Mouse (Mus musculus) forebrain, embryonic 14.5 days (tissue): ENCODE results near the gene Fgfr2. TPM values are rescaled to one million over a fixed set of nuclear protein-coding genes. Genes with fewer than 3 reads are reported as not detected.
A peak's percentile ranks its signal among the peaks of the same experiment; 100 is the strongest.

Experiments
- ATAC-seq: fragments of 200-750 bp; cut with Nextera tagmentation; 2 replicates; pipeline ENCODE4 v1.8.0; 2017; ENCODE audit warnings: mild to moderate bottlenecking, moderate library complexity
- DNase-seq: peaks from one replicate; pipeline ENCODE4 v3.0.0-alpha.2; 2015; ENCODE audit warnings: low spot score
- H3K27ac ChIP-seq: fragments of 300-500 bp; sonication (generic); 2 replicates; pipeline ENCODE4 v1.5.1; 2014; ENCODE audit warnings: low read depth, mild to moderate bottlenecking, control low read depth, low read length, moderate library complexity
- H3K27me3 ChIP-seq: fragments of 300-500 bp; sonication (generic); replicated peaks from 2 replicates; pipeline ENCODE4 v1.6.1; 2014; ENCODE audit warnings: low read length, control low read depth, mixed read lengths; ENCODE audit not compliant: control insufficient read depth, insufficient read depth
- H3K36me3 ChIP-seq: fragments of 300-500 bp; sonication (generic); 2 replicates; pipeline ENCODE4 v1.6.1; 2014; ENCODE audit warnings: low read length, control low read depth; ENCODE audit not compliant: control insufficient read depth, insufficient read depth
- H3K4me1 ChIP-seq: fragments of 300-500 bp; sonication (generic); 2 replicates; pipeline ENCODE4 v1.6.1; 2014; ENCODE audit warnings: antibody characterized with exemption, low read length, control low read depth; ENCODE audit not compliant: control insufficient read depth, insufficient read depth
- H3K4me2 ChIP-seq: fragments of 300-500 bp; sonication (generic); 2 replicates; pipeline ENCODE4 v1.6.1; 2014; ENCODE audit warnings: mild to moderate bottlenecking, control low read depth, low read length
- H3K4me3 ChIP-seq: fragments of 300-500 bp; sonication (generic); 2 replicates; pipeline ENCODE4 v1.5.1; 2014; ENCODE audit warnings: low read depth, low read length, control low read depth
- H3K9ac ChIP-seq: fragments of 300-500 bp; sonication (generic); 2 replicates; pipeline ENCODE4 v1.6.1; 2014; ENCODE audit warnings: mild to moderate bottlenecking, low read length, control low read depth, moderate library complexity
- H3K9me3 ChIP-seq: fragments of 300-500 bp; sonication (generic); replicated peaks from 2 replicates; pipeline ENCODE4 v1.6.1; 2016; ENCODE audit warnings: low read length, control low read depth, mixed read lengths; ENCODE audit not compliant: control insufficient read depth
- WGBS: fragments of 180-500 bp; shearing (Covaris S2); extraction: QIAGEN DNeasy Blood & Tissue Kit; methylation state at CpG from one replicate; pipeline ENCODE4 v1.1.7; 2014; 5-methylcytosine and 5-hydroxymethylcytosine counted together
- polyA plus RNA-seq: library from polyadenylated mRNA; unstranded; fragments of >200 nt; fragmentation: Nextera tagmentation; extraction: Ambion mirVana; gene quantifications from 2 replicates; pipeline ENCODE4 v1.2.1, GENCODE M21; 2014

The Fgfr2 gene
- polyA plus RNA-seq, 1 experiment from 2014 or later: 35.9 TPM

DNA sequence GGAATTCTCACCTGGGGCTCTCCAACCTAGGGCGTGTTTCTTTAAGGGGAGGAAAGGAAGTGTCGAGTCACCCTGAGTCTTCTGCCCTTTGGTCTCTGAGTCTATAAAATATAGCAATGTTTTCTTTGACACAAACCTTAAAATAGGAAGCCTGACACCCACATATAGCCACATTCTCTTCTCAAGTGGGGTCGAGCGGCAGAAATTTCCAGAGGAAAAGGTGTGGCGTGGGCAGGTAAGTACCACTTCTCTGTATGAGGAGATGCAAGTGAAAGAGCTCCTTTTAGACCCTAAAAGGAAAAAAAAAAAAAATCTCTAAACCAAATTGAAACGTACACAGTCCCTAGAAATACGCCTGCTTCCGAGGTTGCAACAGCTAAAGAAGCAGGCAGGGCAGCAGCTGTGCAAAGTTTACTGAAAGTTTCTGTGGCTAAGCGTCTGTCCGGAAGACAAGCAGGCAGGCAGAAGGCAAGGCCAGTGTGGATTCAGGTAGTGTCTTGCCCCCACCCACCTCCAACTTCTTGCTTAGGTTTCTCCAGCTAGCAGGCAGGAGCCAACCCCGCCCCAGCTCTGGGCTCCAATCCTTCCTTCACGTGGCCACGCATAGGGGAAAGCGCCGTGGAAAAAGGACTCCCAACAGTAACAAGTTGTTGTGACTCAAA is 2477.7 kb downstream of the Fgfr2 start:
- H3K9ac ChIP-seq: peak overlapping the region; percentile 62
- no peak overlapping the region for H3K27ac ChIP-seq
- H3K36me3 ChIP-seq: no peaks in the 10 kb centered on the region

DNA sequence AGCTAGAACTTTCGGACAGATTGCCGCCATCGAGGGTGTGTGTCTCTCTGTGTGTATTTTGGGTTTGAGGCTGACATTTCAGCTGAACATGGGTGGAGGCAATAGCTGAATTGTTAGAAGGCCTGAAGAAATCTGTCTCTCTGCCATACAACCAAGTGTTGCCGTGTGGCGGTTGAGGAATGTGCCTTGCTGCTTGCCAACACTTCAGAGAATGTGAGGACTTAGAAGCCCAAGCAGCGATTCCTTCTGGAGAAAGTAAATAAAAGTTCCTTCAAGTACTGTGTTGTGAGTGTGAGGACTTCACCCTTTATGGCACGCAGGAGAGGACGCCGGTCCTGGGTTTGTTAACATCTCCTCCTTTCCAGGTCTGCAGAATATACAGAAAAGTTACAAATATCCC is 2482.5 kb downstream of the Fgfr2 start:
- Histone ChIP-seq H3K27ac (no peak overlapping the region), H3K4me1 (no peaks in the 10 kb centered on the region), H3K36me3 (no peaks in the 10 kb centered on the region), H3K27me3 (no peaks in the 10 kb centered on the region), H3K4me2 (no peak overlapping the region), H3K4me3 (no peak overlapping the region), H3K9ac (no peak overlapping the region), H3K9me3 (no peaks in the 10 kb centered on the region)
- no peak for ATAC-seq
- no peak for DNase-seq
- WGBS: 91% methylated on average over 9 of the region's 9 CpGs

More for the DNA sequence above, 2477.7 kb downstream of the Fgfr2 start:
- Histone ChIP-seq H3K4me2 (peak overlapping the region; percentile 99), H3K27me3 (no peaks in the 10 kb centered on the region), H3K4me1 (0 out of 2 replicates have a peak, but pooled peaks cover 3% of the 10 kb centered on the region), H3K9me3 (no peaks in the 10 kb centered on the region), H3K4me3 (peak overlapping the region; percentile 47)
- ATAC-seq (peak; percentile 28), DNase-seq (no peak)
- 19% methylated on average over 15 of the region's 15 CpGs for WGBS

GRCm38 (mm10) chr7:130637811-130638210 is 2485.3 kb downstream of the Fgfr2 start:
- no peaks in the 10 kb centered on the region for H3K27me3 ChIP-seq
- H3K9me3 ChIP-seq: no peaks in the 10 kb centered on the region
- no peak overlapping the region for H3K27ac ChIP-seq
- no peak overlapping the region for H3K9ac ChIP-seq
- no peak for ATAC-seq
- H3K4me3 ChIP-seq: no peak overlapping the region
- no peak for DNase-seq
- H3K4me1 ChIP-seq: no peaks in the 10 kb centered on the region
- no peak overlapping the region for H3K4me2 ChIP-seq
- H3K36me3 ChIP-seq: no peaks in the 10 kb centered on the region
- WGBS: 37% methylated on average over 6 of the region's 6 CpGs

GRCm38 (mm10) chr7:130636902-130637301 is 2486.2 kb downstream of the Fgfr2 start:
- Histone ChIP-seq H3K4me1 (no peaks in the 10 kb centered on the region), H3K27ac (no peak overlapping the region), H3K9ac (no peak overlapping the region), H3K27me3 (no peaks in the 10 kb centered on the region), H3K36me3 (no peaks in the 10 kb centered on the region), H3K4me2 (no peak overlapping the region), H3K9me3 (no peaks in the 10 kb centered on the region), H3K4me3 (no peak overlapping the region)
- DNase-seq (no peak), ATAC-seq (no peak)
- 84% methylated on average over 4 of the region's 4 CpGs for WGBS

DNA sequence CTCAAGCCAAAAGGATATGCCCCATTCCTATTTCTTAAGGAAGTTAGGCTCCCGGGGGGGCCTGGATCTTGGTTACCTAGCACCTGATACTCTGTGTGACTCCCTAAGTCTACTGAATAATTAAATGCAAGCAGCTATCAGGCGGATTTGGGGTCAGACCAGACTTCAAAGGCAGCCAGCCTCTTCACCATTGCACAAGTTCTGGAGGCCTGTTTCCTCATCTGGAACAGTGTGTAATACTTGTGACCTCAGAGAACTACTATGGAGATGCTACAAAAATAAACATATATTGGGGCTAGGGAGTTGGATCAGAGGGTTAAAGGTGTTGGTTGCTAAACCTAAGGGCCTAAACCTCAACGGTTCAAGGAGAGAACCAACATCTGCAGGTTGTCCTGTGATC is 2486.9 kb downstream of the Fgfr2 start:
- Histone ChIP-seq H3K4me3 (no peak overlapping the region), H3K9ac (no peak overlapping the region), H3K36me3 (no peaks in the 10 kb centered on the region), H3K27me3 (no peaks in the 10 kb centered on the region), H3K4me1 (no peaks in the 10 kb centered on the region), H3K4me2 (no peak overlapping the region), H3K27ac (no peak overlapping the region), H3K9me3 (no peaks in the 10 kb centered on the region)
- DNase-seq (no peak), ATAC-seq (no peak)
- WGBS: 82% methylated on average over 3 of the region's 3 CpGs

GRCm38 (mm10) chr7:130635212-130635611 is 2487.9 kb downstream of the Fgfr2 start:
- no peak for ATAC-seq
- WGBS: 65% methylated on average over 7 of the region's 7 CpGs
- Histone ChIP-seq H3K4me3 (no peak overlapping the region), H3K27me3 (no peaks in the 10 kb centered on the region), H3K9me3 (no peaks in the 10 kb centered on the region), H3K36me3 (no peaks in the 10 kb centered on the region), H3K4me1 (no peaks in the 10 kb centered on the region), H3K4me2 (no peak overlapping the region), H3K9ac (no peak overlapping the region), H3K27ac (no peak overlapping the region)
- DNase-seq: no peak

DNA sequence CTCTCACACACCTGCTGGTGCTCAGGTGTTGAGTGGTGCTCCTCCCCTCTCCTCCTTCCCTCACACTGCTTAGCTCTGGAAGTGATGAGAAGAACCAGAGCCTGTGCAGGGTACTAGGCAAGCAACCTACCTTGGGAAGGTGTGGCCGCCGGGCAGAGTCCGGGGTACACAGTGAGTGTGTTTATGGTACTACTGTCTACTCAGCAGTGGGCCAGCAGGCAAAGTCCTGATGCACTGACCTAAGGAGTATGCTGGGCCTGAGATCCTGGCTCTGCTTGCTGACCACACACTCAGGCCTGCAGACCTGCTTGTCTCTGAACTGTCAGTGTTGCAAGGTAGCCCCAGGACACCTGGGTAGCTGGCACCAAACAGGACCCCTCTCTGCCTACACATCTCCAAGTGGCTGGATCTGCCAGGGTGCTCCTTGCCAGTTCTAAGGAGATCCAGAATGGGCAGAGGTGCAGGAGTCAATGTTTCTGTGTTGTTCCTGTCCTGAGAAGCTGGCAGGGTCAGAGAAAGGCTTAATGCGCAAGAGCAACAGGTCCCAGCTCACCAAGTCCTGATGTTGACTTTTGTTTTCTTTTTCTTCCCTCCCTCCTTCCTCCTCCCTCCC is 2488.8 kb downstream of the Fgfr2 start:
- 91% methylated on average over 4 of the region's 4 CpGs for WGBS
- DNase-seq: no peak
- Histone ChIP-seq H3K4me2 (no peak overlapping the region), H3K4me1 (no peaks in the 10 kb centered on the region), H3K27me3 (no peaks in the 10 kb centered on the region), H3K9me3 (no peaks in the 10 kb centered on the region), H3K4me3 (no peak overlapping the region), H3K27ac (no peak overlapping the region), H3K36me3 (no peaks in the 10 kb centered on the region), H3K9ac (no peak overlapping the region)
- no peak for ATAC-seq

GRCm38 (mm10) chr7:130632379-130632732 is 2490.8 kb downstream of the Fgfr2 start:
- no peak for ATAC-seq
- Histone ChIP-seq H3K27me3 (no peaks in the 10 kb centered on the region), H3K4me1 (no peaks in the 10 kb centered on the region), H3K9ac (no peak overlapping the region), H3K4me3 (no peak overlapping the region), H3K9me3 (no peaks in the 10 kb centered on the region), H3K27ac (no peak overlapping the region), H3K4me2 (no peak overlapping the region), H3K36me3 (no peaks in the 10 kb centered on the region)
- 91% methylated on average over 5 of the region's 5 CpGs for WGBS
- DNase-seq: no peak

DNA sequence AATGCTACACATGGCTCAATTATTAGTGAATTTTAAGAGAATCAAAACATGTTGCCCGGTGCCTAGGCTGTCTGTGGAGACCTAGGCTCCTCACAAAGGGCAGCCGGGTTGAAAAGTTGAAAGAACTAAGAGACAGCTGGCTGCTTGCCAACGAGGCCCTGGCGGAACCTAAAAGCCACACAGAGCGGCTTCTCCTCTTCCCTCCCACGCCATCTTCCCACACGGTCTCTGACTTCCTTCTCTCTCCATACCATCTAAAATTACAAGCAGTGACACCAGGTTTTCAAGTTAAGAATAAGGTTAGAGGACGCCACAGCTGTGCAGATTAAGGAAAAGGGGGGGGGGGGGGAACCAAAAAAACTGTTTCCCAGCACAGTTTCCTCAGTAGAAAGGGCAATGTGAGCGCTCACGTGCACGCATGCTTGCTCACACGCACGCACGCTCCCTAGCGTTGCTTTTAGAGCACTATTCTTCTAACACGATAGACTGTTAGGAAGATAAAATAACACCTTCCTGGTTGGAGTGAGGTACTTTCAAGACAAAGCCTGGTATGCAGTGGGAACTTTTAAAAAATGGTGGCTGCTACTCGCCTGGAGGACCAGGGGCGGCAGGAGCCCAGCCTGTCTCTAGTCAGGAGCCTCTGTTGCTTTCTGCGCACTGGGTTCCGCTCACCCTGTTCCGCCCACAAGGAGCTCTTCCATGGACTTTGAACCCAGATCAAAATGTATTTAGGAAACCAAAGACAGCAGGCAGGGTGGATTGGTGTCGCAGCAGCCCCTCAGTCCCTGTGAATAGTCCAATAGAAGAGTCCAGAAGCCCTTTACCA is 2491.4 kb downstream of the Fgfr2 start:
- no peak overlapping the region for H3K27ac ChIP-seq
- DNase-seq (peak; percentile 31), ATAC-seq (no peak)
- no peaks in the 10 kb centered on the region for H3K9me3 ChIP-seq
- H3K4me1 ChIP-seq: no peaks in the 10 kb centered on the region
- 56% methylated on average over 22 of the region's 22 CpGs for WGBS
- H3K27me3 ChIP-seq: no peaks in the 10 kb centered on the region
- no peak overlapping the region for H3K9ac ChIP-seq
- no peaks in the 10 kb centered on the region for H3K36me3 ChIP-seq
- no peak overlapping the region for H3K4me3 ChIP-seq
- H3K4me2 ChIP-seq: no peak overlapping the region
